Mouse (Mus musculus): ENCODE results near the gene Hist1h1e. TPM values are rescaled to one million over a fixed set of nuclear protein-coding genes. Genes with fewer than 3 reads are reported as not detected.
"Not testable (repeated sequence)": the region's sequence is repeated elsewhere in the genome, so short reads cannot be mapped to it uniquely, and the experiment has no call there.

Gene Hist1h1e
- polyA plus RNA-seq, 1 experiment from 2014 or later = 29.7 TPM

DNA sequence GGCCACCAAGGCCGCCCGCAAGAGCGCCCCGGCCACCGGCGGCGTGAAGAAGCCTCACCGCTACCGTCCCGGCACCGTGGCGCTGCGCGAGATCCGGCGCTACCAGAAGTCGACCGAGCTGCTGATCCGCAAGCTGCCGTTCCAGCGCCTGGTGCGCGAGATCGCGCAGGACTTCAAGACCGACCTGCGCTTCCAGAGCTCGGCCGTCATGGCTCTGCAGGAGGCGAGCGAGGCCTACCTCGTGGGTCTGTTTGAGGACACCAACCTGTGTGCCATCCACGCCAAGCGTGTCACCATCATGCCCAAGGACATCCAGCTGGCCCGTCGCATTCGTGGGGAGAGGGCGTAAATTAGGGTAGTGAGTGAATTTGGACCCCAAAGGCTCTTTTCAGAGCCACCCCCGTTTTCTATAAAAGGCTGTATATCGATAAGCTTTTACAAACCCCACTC is 46.5 kb downstream of the Hist1h1e start:
- H3K4me3 ChIP-seq = peak overlapping the region; percentile 48
- WGBS = 0% methylated on average over 9 of the region's 40 CpGs
- ATAC-seq; H3K9me3 ChIP-seq (replicated peaks); H3K27me3 ChIP-seq; H3K36me3 ChIP-seq (ENCODE audit: poor library complexity, severe bottlenecking): not testable (repeated sequence)
- peak overlapping the region; percentile 74 for H3K4me2 ChIP-seq
- H3K9ac ChIP-seq = peak overlapping the region; percentile 82
- H3K4me1 ChIP-seq = peaks cover 32% of the 10 kb centered on the region
- peak overlapping the region; percentile 91 for H3K27ac ChIP-seq

- Histone ChIP-seq H3K9ac (peak within 1 kb of the TSS; percentile 82), H3K4me3 (peak within 1 kb of the TSS; percentile 48), H3K27me3 (no peaks in the 10 kb centered on the region), H3K36me3 (ENCODE audit: poor library complexity, severe bottlenecking) (no peaks in the 10 kb centered on the region), H3K9me3 (replicated peaks) (no peaks in the 10 kb centered on the region), H3K27ac (peak within 1 kb of the TSS; percentile 91), H3K4me2 (peak within 1 kb of the TSS; percentile 74), H3K4me1 (peaks cover 33% of the 10 kb centered on the region)
- peak; percentile 59 for ATAC-seq
- under 1% methylated on average over 17 of the region's 18 CpGs for WGBS
Observed at GRCm38 (mm10) chr13:23575271-23575851, 47.0 kb downstream of the Hist1h1e start, which contains the start of gene Hist1h3d. TSS of gene Hist1h3d (plus strand) at chr13:23575763.

- H3K27me3 ChIP-seq; H3K36me3 ChIP-seq (ENCODE audit: poor library complexity, severe bottlenecking); H3K9me3 ChIP-seq (replicated peaks); ATAC-seq: not testable (repeated sequence)
- Histone ChIP-seq H3K27ac (peak overlapping the region; percentile 97), H3K4me1 (peaks cover 37% of the 10 kb centered on the region), H3K9ac (peak overlapping the region; percentile 65), H3K4me3 (peak overlapping the region; percentile 51), H3K4me2 (peak overlapping the region; percentile 75)
- WGBS = 0% methylated on average over 12 of the region's 39 CpGs
Observed at GRCm38 (mm10) chr13:23574546-23575170, 47.7 kb downstream of the Hist1h1e start.

GRCm38 (mm10) chr13:23573898-23574524 is 48.3 kb downstream of the Hist1h1e start, which contains the start of the genes Hist1h2bf and Hist1h2ad:
TSS of gene Hist1h2bf (minus strand) at chr13:23574196.
TSS of gene Hist1h2ad (plus strand) at chr13:23574381.
- not testable (repeated sequence) for H3K36me3 ChIP-seq (ENCODE audit: poor library complexity, severe bottlenecking); H3K9me3 ChIP-seq (replicated peaks); H3K27me3 ChIP-seq
- H3K9ac ChIP-seq = peak within 1 kb of the TSS; percentile 86
- ATAC-seq = peak; percentile 93
- WGBS = under 1% methylated on average over 25 of the region's 42 CpGs
- peak within 1 kb of the TSS; percentile 97 for H3K27ac ChIP-seq
- peaks cover 37% of the 10 kb centered on the region for H3K4me1 ChIP-seq
- peak within 1 kb of the TSS; percentile 51 for H3K4me3 ChIP-seq
- H3K4me2 ChIP-seq = peak within 1 kb of the TSS; percentile 75

GRCm38 (mm10) chr13:23573034-23573897 is 49.1 kb downstream of the Hist1h1e start:
- not testable (repeated sequence) for H3K9me3 ChIP-seq (replicated peaks); H3K36me3 ChIP-seq (ENCODE audit: poor library complexity, severe bottlenecking); ATAC-seq; H3K27me3 ChIP-seq
- H3K4me2 ChIP-seq = peak overlapping the region; percentile 75
- WGBS = 8% methylated on average over 20 of the region's 20 CpGs
- H3K9ac ChIP-seq = peak overlapping the region; percentile 86
- peak overlapping the region; percentile 97 for H3K27ac ChIP-seq
- H3K4me3 ChIP-seq = peak overlapping the region; percentile 51
- peaks cover 37% of the 10 kb centered on the region for H3K4me1 ChIP-seq

- Histone ChIP-seq H3K36me3 (ENCODE audit: poor library complexity, severe bottlenecking) (no peaks in the 10 kb centered on the region), H3K9ac (peak overlapping the region; percentile 86), H3K9me3 (replicated peaks) (no peaks in the 10 kb centered on the region), H3K27ac (peak overlapping the region; percentile 97), H3K4me1 (peaks cover 37% of the 10 kb centered on the region), H3K4me3 (peak overlapping the region; percentile 51), H3K4me2 (peak overlapping the region; percentile 75), H3K27me3 (no peaks in the 10 kb centered on the region)
- no peak for ATAC-seq
- WGBS = 36% methylated on average over 2 of the region's 2 CpGs
Observed at GRCm38 (mm10) chr13:23572218-23573033, 49.9 kb downstream of the Hist1h1e start.

DNA sequence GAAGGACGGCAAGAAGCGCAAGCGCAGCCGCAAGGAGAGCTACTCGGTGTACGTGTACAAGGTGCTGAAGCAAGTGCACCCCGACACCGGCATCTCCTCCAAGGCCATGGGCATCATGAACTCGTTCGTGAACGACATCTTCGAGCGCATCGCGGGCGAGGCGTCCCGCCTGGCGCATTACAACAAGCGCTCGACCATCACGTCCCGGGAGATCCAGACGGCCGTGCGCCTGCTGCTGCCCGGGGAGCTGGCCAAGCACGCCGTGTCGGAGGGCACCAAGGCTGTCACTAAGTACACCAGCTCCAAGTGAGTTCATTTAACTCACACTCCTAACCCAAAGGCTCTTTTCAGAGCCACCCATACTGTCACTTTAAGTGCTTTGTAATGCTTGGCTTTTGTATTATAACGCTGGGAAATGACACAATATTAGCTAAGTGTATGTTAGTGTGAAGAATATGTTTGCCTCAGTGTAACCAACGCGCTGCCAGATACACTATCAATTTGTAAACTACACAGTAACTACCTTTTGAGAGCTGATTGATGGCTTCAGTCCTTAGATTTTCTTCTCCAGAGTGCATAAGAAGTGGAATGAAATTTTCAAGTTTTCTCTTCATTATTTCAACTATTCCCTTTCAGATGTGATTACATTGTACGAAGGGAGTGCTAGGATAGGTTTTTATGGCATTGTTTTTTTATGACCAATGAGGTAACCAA is 50.7 kb downstream of the Hist1h1e start:
- Histone ChIP-seq H3K4me3 (peak overlapping the region; percentile 51), H3K27ac (peak overlapping the region; percentile 97), H3K9ac (peak overlapping the region; percentile 86), H3K4me1 (peaks cover 29% of the 10 kb centered on the region), H3K4me2 (peak overlapping the region; percentile 75)
- not testable (repeated sequence) for H3K27me3 ChIP-seq; H3K36me3 ChIP-seq (ENCODE audit: poor library complexity, severe bottlenecking); ATAC-seq; H3K9me3 ChIP-seq (replicated peaks)
- WGBS = under 1% methylated on average over 12 of the region's 34 CpGs

DNA sequence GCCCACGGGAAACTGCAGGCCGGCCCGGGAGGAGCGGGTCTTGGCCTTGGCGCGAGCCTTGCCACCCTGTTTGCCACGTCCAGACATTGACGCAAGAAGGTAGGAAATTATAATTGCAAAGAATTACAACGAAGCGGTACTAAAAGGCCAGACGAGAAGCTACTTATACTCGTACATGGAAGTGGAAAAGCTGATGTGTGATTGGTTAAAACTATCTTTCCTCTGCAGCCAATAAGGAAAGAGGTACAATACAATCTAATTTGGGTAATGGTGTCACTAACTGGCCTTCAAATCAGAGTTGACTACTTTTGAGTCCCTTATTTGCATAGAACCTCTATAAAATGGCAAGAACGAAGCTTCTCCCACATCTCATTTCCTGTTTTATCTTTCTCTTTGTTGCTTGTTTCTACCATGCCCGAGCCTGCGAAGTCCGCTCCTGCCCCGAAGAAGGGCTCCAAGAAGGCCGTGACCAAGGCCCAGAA is 51.3 kb downstream of the Hist1h1e start, which contains the start of the genes Hist1h2ae and Hist1h2bg:
TSS of gene Hist1h2ae (minus strand) at position 199 of the 482 bp plus-strand sequence.
TSS of gene Hist1h2bg (plus strand) at position 375 of the 482 bp plus-strand sequence.
- Histone ChIP-seq H3K4me3 (peak within 1 kb of the TSS; percentile 51), H3K9ac (peak within 1 kb of the TSS; percentile 86), H3K9me3 (replicated peaks) (no peaks in the 10 kb centered on the region), H3K36me3 (ENCODE audit: poor library complexity, severe bottlenecking) (no peaks in the 10 kb centered on the region), H3K27ac (peak within 1 kb of the TSS; percentile 97), H3K4me2 (peak within 1 kb of the TSS; percentile 75), H3K27me3 (no peaks in the 10 kb centered on the region), H3K4me1 (peaks cover 23% of the 10 kb centered on the region)
- peak; percentile 90 for ATAC-seq
- WGBS = under 1% methylated on average over 18 of the region's 18 CpGs
